Mouse (Mus musculus): ENCODE measurements around the gene Lrig1.

The Lrig1 gene

DNA sequence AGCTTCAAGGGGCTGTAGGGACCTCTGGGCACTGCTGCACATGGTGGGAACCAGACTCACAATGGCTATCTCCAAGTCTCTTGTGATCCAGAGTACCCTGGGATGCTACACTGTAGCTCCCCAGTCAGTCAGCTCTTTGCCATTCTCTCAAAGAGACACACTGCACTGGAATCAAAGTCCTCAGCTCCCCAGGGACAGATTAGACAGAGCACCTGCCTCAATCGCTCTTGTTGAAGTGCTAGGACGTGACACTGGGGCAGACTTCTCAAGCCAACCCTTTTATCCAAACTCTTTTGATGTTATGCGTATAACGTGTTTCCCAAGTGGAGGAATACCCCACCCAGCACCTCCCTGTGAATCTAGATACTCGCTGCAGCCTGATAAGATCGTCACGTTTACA is 23.7 kb downstream of the Lrig1 start:
- DNase-seq (ENCODE audit: low spot score) = no peak

DNA sequence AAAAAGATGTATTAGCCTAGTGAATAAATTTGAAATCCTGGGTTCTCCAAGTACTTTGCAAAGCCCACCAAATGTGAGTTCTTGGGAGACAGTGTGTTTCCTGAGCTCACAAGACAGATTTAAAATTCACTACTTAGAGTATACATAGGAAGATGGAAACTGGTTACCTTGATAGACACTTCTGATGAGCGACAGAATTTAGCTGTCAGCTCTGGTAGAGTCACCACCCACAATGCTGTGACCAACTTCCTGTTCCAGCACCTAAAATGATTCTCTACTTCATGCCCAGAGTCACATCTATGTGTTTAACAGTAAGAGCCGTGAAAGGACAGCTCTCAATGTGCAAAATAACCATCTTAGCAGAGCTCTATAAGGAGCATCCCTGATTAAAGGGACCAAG is 27.5 kb downstream of the Lrig1 start:
- no peak for DNase-seq (ENCODE audit: low spot score)

DNA sequence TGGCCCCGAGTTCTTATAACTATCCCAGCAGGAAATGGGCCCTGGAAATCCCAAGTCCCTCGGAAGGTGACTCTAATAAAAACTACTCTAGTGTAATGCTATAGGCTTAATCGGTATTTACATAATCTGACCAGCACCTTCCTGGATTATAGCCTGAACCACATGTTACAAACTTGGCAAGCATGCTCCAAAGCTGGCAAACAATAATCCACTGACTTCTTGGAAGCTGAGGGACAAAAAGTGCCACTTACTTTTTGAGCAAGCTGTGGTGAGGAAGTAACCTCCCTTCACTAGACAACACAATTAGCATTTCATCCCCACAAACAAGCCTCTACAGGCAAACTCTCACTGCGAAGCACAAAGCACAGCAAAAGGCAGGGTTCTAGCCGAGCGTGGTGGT is 30.6 kb downstream of the Lrig1 start:
- DNase-seq (ENCODE audit: low spot score) = no peak

DNA sequence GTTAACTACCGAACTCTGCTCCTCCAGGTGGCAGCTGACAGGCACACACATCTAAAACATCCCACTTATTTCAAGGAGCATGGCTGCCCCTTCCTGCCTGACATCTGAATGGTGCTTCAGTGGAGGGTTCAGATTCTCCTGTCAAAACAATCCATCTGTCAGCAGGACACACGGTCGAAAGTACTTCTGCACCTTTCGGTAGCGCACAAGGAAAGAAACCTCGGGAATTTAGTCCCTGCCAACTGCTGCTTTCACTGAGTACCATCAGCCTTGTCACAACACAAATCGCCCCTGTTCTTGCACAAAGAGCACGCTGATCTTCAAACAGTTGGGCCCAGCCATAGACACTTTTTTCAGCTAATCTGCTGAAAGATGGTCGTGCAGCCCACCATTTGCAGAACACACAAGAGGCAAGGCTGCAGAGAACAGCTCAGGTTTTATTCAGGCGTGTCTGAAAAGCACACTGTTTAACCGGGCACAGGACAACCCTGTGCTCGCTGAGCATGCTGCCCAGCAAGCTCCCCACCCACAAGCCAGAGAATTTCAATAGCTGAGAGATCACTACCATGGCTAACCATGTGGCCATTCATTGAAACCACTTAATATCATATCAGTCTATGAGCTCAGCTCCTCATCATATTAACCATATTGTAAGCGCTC is 31.6 kb downstream of the Lrig1 start:
- DNase-seq (ENCODE audit: low spot score) = no peak

DNA sequence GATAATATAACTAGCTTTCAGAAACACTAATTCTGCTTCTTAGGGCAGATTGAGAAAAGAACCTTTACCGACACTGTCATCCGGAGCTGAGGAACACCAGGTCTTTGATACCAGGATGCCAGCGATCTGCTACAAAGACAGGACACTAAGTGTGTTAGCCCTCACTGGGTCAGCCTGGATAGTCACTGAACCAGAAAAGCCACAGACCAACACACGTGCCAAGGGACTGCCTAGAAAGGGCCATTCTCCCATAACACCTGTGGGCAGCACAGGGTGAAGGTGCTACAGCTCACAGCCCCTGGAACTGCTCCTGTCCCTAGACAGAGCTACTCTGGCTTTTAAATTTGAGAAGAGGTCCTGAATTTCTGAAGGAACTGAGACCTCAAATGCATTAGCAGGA is 32.8 kb downstream of the Lrig1 start:
- no peak for DNase-seq (ENCODE audit: low spot score)

DNA sequence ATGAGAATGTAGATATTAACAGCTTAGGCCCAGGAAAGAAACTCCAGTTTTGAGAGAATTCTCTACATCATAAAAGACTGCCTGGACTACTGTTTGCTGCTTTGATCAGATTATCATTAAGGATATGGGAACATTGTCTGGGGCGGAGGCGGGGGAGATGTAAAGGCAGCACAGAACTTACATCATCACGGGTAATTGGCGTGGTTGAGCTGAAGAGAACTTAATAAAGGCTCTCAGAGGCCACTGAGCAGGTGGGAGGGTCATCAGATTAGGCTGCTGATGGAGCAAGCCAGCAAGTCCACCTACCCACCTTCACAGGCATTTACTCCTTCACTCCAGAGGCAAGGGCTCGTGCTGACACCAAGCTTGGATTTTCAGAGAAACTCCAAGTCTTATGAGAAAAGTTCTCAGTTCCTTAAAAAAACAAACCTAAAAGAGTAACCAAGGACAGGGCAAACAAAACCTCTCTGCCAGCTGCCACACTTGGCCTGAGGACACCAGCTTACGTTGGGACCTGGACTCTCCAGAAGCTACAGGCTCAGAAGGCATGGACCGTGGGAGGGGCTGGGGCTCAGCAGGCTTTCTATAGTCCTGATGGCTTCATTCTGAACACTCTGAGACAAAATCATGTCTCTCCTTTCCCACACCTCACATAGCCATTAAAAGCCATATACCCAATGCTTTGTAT is 33.4 kb downstream of the Lrig1 start:
- no peak for DNase-seq (ENCODE audit: low spot score)

DNA sequence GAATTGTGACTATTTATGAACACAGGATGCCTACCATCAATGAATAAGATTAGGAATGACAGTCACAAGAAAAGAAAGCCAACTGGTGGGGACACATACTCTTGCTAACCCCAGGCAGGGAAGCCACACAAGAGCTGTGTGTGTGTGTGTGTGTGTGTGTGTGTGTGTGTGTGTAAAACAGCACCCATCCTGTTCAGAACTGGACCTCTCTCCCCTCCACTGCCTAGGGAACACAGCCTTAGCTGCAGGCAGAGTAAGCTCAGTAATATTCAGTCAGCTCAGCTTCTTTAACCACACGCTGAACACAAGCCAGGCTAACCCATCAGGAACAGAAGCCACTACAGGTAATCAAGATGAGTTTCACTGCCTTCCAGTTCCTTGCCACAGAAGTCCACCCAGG is 34.3 kb downstream of the Lrig1 start:
- no peak for DNase-seq (ENCODE audit: low spot score)

DNA sequence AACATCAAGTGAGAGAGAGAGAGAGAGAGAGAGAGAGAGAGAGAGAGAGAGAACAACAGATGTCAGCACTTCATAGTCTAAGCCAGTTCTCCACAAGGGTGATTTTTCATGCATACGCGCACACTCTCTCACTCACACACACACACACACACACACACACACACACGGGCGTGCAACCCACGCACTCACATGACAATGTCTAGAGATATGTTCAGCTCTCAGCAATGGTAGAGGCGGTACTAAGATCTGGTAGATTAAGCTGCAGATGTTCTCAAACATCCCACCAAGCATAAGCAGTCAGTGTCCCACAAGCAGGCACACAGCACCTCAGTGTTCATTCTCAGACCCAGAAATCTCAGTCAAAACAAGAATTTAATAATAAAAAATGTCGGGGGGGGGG is 34.7 kb downstream of the Lrig1 start:
- DNase-seq (ENCODE audit: low spot score) = no peak

- DNase-seq (ENCODE audit: low spot score) = no peak
Measured at GRCm38 (mm10) chr6:94664000-94664399, 36.0 kb downstream of the Lrig1 start.

- no peak for DNase-seq (ENCODE audit: low spot score)
Measured at GRCm38 (mm10) chr6:94661923-94662322, 38.0 kb downstream of the Lrig1 start.

DNA sequence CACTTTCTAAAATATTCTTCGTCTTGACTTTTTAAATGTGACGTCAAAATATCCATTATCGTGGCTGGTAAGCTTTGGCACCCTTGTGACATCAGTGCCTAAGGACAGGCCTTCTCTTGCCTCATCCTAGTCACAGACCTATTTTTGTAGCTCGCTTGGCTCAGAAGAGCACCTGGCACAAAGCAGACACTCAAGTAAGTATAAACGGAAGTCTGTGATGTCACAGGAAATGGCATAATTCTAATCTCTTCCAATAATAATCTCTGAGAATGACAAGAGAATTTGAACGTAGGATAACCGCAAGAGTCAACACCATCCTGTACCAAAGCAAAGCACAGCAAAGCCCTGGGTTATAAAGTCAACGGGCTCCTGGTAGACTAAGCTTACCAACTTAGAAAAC is 38.6 kb downstream of the Lrig1 start:
- DNase-seq (ENCODE audit: low spot score) = no peak

GRCm38 (mm10) chr6:94659886-94660333 is 40.0 kb downstream of the Lrig1 start:
- DNase-seq (ENCODE audit: low spot score) = no peak

- no peak for DNase-seq (ENCODE audit: low spot score)
Measured at GRCm38 (mm10) chr6:94658136-94658480, 41.9 kb downstream of the Lrig1 start.

GRCm38 (mm10) chr6:94657204-94658135 is 42.5 kb downstream of the Lrig1 start:
- DNase-seq (ENCODE audit: low spot score) = no peak

- DNase-seq (ENCODE audit: low spot score) = no peak
Measured at GRCm38 (mm10) chr6:94655818-94656478, 44.0 kb downstream of the Lrig1 start.

- DNase-seq (ENCODE audit: low spot score) = no peak
Measured at GRCm38 (mm10) chr6:94653388-94654316, 46.3 kb downstream of the Lrig1 start.

GRCm38 (mm10) chr6:94652659-94653213 is 47.2 kb downstream of the Lrig1 start:
- DNase-seq (ENCODE audit: low spot score) = no peak

GRCm38 (mm10) chr6:94651541-94651940 is 48.4 kb downstream of the Lrig1 start:
- no peak for DNase-seq (ENCODE audit: low spot score)

GRCm38 (mm10) chr6:94649637-94650036 is 50.3 kb downstream of the Lrig1 start:
- no peak for DNase-seq (ENCODE audit: low spot score)

GRCm38 (mm10) chr6:94648496-94648895 is 51.5 kb downstream of the Lrig1 start:
- no peak for DNase-seq (ENCODE audit: low spot score)
